Mouse (Mus musculus) E14TG2a.4 (cell line): Measurements from ENCODE around the gene Akap8l.

Experiments used
- CTCF ChIP-seq: conservative IDR thresholded peaks from 2 replicates; pipeline ENCODE4 v1.5.1; 2014; ENCODE audit warnings: low read length
- NANOG ChIP-seq: IDR thresholded peaks from 2 replicates; pipeline ENCODE4 v1.6.1; 2014; ENCODE audit warnings: borderline replicate concordance, low read length, mixed read lengths
- POU5F1 ChIP-seq: IDR thresholded peaks from 2 replicates; pipeline ENCODE4 v1.6.1; 2014; ENCODE audit warnings: low read length, borderline replicate concordance

- TF ChIP-seq NANOG (no peak), CTCF (no peak), POU5F1 (no peak)
These were observed 33.3 kb upstream of the Akap8l start for GRCm38 (mm10) chr17:32383661-32384060.
